Mouse (Mus musculus): ENCODE results near the gene Foxc2. TPM values are rescaled to one million over a fixed set of nuclear protein-coding genes. Genes with fewer than 3 reads are reported as not detected.

Foxc2 gene
- total RNA-seq (2021): 1 to 10 TPM in 1 of 2 experiments, under 1 TPM in 1; 0.95 to 1.6 TPM
- long read RNA-seq, experiment 1: 0 reads
- long read RNA-seq, experiment 2, partial matches to known transcripts: 0 of 1 reads
- long read RNA-seq, experiment 2, other reads (novel, unspliced or antisense): 0 of 1 reads

- DNase-seq (ENCODE audit: low spot score in 2 of 2): peak in 1 of 2 experiments; percentile 73
These were observed at the start of gene Foxc2 for GRCm38 (mm10) chr8:121115948-121116347. Foxc2 (plus strand) TSS chr8:121116171.

GRCm38 (mm10) chr8:121071454-121071853 lies 44.5 kb upstream of the Foxc2 start:
- no peak for DNase-seq (ENCODE audit: low spot score in 2 of 2)

GRCm38 (mm10) chr8:121072406-121073130 lies 43.4 kb upstream of the Foxc2 start:
- DNase-seq (ENCODE audit: low spot score in 2 of 2): no peak

GRCm38 (mm10) chr8:121073174-121074107 lies 42.5 kb upstream of the Foxc2 start:
- DNase-seq (ENCODE audit: low spot score in 2 of 2): no peak

GRCm38 (mm10) chr8:121074108-121074847 lies 41.7 kb upstream of the Foxc2 start:
- no peak for DNase-seq (ENCODE audit: low spot score in 2 of 2)

- DNase-seq (ENCODE audit: low spot score in 2 of 2): no peak
These were observed 41.2 kb upstream of the Foxc2 start for GRCm38 (mm10) chr8:121074848-121075145.

- DNase-seq (ENCODE audit: low spot score in 2 of 2): no peak
These were observed 40.0 kb upstream of the Foxc2 start for GRCm38 (mm10) chr8:121075936-121076335.

GRCm38 (mm10) chr8:121076555-121076954 lies 39.4 kb upstream of the Foxc2 start:
- no peak for DNase-seq (ENCODE audit: low spot score in 2 of 2)

- DNase-seq (ENCODE audit: low spot score in 2 of 2): no peak
These were observed 37.2 kb upstream of the Foxc2 start for GRCm38 (mm10) chr8:121078721-121079120.

- no peak for DNase-seq (ENCODE audit: low spot score in 2 of 2)
These were observed 36.8 kb upstream of the Foxc2 start for GRCm38 (mm10) chr8:121079201-121079600.

GRCm38 (mm10) chr8:121079944-121080343 lies 36.0 kb upstream of the Foxc2 start:
- no peak for DNase-seq (ENCODE audit: low spot score in 2 of 2)

- DNase-seq (ENCODE audit: low spot score in 2 of 2): no peak
These were observed 35.4 kb upstream of the Foxc2 start for GRCm38 (mm10) chr8:121080361-121081090.

GRCm38 (mm10) chr8:121081398-121081797 lies 34.6 kb upstream of the Foxc2 start:
- no peak for DNase-seq (ENCODE audit: low spot score in 2 of 2)

- DNase-seq (ENCODE audit: low spot score in 2 of 2): no peak
These were observed 33.5 kb upstream of the Foxc2 start for GRCm38 (mm10) chr8:121082218-121083092.

GRCm38 (mm10) chr8:121083093-121083935 lies 32.7 kb upstream of the Foxc2 start:
- no peak for DNase-seq (ENCODE audit: low spot score in 2 of 2)

- no peak for DNase-seq (ENCODE audit: low spot score in 2 of 2)
These were observed 32.1 kb upstream of the Foxc2 start for GRCm38 (mm10) chr8:121083936-121084209.

GRCm38 (mm10) chr8:121084210-121084951 lies 31.6 kb upstream of the Foxc2 start, which contains the start of gene Foxf1:
Foxf1 (plus strand) TSS chr8:121084386.
- no peak for DNase-seq (ENCODE audit: low spot score in 2 of 2)

GRCm38 (mm10) chr8:121085011-121085410 lies 31.0 kb upstream of the Foxc2 start:
- DNase-seq (ENCODE audit: low spot score in 2 of 2): no peak

Measured in layer of hippocampus, postnatal 14 days (tissue).